8 mouse cellular contexts compared by ENCODE assay signal in the genomic region with DNA sequence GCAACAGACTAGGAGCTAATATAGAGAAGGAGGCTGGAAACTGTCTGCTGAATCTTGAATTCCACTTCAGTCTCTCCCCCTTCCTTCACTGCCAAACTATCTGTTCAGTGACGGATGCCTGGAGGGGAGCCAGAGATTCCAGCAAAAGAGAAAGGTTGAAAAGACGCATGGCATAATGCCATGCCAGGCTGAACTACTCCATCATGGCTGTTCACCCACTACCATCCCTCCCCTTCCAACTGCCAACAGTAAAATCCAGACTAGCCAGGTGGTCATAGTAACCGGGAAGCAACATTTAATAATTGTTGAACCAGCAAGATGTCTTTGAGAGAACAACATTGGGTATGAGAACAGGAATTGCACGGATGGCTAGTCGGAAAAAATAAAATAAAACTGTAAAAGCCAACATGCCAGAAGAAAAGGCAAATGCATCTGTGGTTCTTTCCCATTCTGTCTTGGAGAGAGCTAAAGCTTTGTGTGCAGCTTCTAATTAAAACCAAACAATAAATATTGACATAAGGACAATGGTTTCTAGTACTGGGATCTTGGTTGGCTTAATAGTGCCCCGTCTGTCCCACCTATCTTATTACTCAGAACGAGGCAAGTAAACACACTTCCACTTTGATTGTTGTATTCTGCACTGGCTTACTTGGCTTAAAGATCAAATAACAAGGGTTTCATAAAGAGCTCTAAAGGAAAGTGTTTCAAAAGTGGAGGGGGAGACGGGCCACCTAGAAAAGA.
DNase-seq lines count a peak whose midpoint lies in the region; ATAC-seq lines count a peak whose summit lies in the region.

No protein-coding gene starts in this region.

- no peak for ATAC-seq in frontal cortex, adult (ENCODE audit: low TSS enrichment)

- peak; percentile 33 to 46 for DNase-seq in frontal cortex, postnatal 10 days (ENCODE audit: low spot score in 2 of 2)
- DNase-seq in urinary bladder, postnatal 14 days (ENCODE audit: low spot score): peak; percentile 14
- DNase-seq in urinary bladder, postnatal 4 days (ENCODE audit: low spot score in 2 of 2): no peak
- peak; percentile 24 for DNase-seq in layer of hippocampus, adult 11-12 months (ENCODE audit: low spot score)
- DNase-seq in right cerebral cortex, postnatal 4 days: peak; percentile 80
- no peak for DNase-seq in embryo, embryonic 10.5 days (ENCODE audit: low spot score)
- no peak for DNase-seq in natural killer cell, adult 2 months (ENCODE audit: low spot score in 2 of 2)

Comparison
In these comparisons a context has a peak if more than half of its experiments do, and no peak if none do; other contexts are left out.
1. DNase-seq: peak in frontal cortex, postnatal 10 days (2 of 2), urinary bladder, postnatal 14 days (single experiment), layer of hippocampus, adult 11-12 months (single experiment) and right cerebral cortex, postnatal 4 days (single experiment); none in urinary bladder, postnatal 4 days (0 of 2), embryo, embryonic 10.5 days (single experiment) and natural killer cell, adult 2 months (0 of 2).